Mouse (Mus musculus): ENCODE measurements around the gene Cacnb2. TPM values are rescaled to one million over a fixed set of nuclear protein-coding genes. Genes with fewer than 3 reads are reported as not detected.

Gene Cacnb2
- polyA plus RNA-seq, 1 experiment = 45.1 TPM

GRCm38 (mm10) chr2:14631590-14631989, 28.7 kb downstream of the Cacnb2 start:
- WGBS = 92% methylated on average over 1 of the region's 1 CpGs
- TF ChIP-seq POLR2A (IDR thresholded peaks at IDR 0.05; ENCODE audit: borderline replicate concordance, insufficient read depth, low read length) (no peak), CTCF (IDR thresholded peaks at IDR 0.05; ENCODE audit: borderline replicate concordance, insufficient read depth, low read depth, low read length) (no peak)
- Histone ChIP-seq H3K4me1 (ENCODE audit: control insufficient read depth, insufficient read depth, low read length) (no peaks in the 10 kb centered on the region), H3K4me3 (replicated peaks; ENCODE audit: insufficient read depth, low read depth, low read length) (no peak overlapping the region), H3K27me3 (ENCODE audit: control insufficient read depth, insufficient read depth, low read length) (no peaks in the 10 kb centered on the region), H3K27ac (ENCODE audit: insufficient read depth, low read length) (no peak overlapping the region)
- DNase-seq = no peak

DNA sequence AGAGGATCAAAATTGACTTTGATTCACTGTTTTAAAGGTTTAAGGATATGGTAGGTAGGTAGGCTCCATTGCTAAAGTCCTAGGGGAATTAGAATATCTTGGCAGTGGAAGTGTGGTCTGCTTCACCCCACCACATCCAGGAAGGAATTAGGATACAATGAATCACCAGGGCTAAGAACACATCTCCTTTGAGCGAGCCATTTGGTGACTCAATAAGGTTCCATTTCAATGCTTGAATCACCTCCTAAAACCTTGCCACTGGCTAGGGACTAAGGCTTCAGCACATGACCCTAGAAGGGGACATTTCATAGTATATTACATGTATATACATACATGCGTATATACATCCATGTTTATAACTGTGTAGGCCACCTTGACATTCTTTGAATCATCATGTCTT, 30.3 kb downstream of the Cacnb2 start:
- no peaks in the 10 kb centered on the region for H3K27me3 ChIP-seq (ENCODE audit: control insufficient read depth, insufficient read depth, low read length)
- TF ChIP-seq POLR2A (IDR thresholded peaks at IDR 0.05; ENCODE audit: borderline replicate concordance, insufficient read depth, low read length) (no peak), CTCF (IDR thresholded peaks at IDR 0.05; ENCODE audit: borderline replicate concordance, insufficient read depth, low read depth, low read length) (no peak)
- H3K27ac ChIP-seq (ENCODE audit: insufficient read depth, low read length) = no peak overlapping the region
- 91% methylated on average over 2 of the region's 2 CpGs for WGBS
- DNase-seq = no peak
- H3K4me1 ChIP-seq (ENCODE audit: control insufficient read depth, insufficient read depth, low read length) = no peaks in the 10 kb centered on the region
- H3K4me3 ChIP-seq (replicated peaks; ENCODE audit: insufficient read depth, low read depth, low read length) = no peak overlapping the region

DNA sequence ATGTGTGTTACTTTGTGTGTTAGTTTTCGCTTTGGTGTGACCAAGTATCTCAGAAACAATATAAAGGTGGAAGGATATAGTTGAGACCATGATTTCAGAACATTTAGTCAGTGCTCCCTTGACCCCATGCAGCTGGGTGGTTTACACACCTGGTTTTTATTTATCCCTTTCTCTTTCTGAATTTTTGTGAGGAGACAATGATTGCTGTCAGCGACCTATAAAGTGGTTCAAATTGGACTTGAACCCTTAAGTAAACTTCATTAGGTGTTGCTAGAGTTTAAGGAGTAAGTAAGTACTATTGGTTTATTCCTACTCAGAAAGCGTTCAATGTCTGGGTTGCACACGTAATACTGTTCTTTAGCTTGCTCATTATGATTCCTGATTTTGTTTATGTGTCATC, 36.4 kb downstream of the Cacnb2 start:
- Histone ChIP-seq H3K4me1 (ENCODE audit: control insufficient read depth, insufficient read depth, low read length) (peaks cover 9% of the 10 kb centered on the region), H3K27me3 (ENCODE audit: control insufficient read depth, insufficient read depth, low read length) (no peaks in the 10 kb centered on the region), H3K4me3 (replicated peaks; ENCODE audit: insufficient read depth, low read depth, low read length) (no peak overlapping the region), H3K27ac (ENCODE audit: insufficient read depth, low read length) (no peak overlapping the region)
- TF ChIP-seq CTCF (IDR thresholded peaks at IDR 0.05; ENCODE audit: borderline replicate concordance, insufficient read depth, low read depth, low read length) (no peak), POLR2A (IDR thresholded peaks at IDR 0.05; ENCODE audit: borderline replicate concordance, insufficient read depth, low read length) (no peak)
- no peak for DNase-seq
- 97% methylated on average over 4 of the region's 4 CpGs for WGBS

DNA sequence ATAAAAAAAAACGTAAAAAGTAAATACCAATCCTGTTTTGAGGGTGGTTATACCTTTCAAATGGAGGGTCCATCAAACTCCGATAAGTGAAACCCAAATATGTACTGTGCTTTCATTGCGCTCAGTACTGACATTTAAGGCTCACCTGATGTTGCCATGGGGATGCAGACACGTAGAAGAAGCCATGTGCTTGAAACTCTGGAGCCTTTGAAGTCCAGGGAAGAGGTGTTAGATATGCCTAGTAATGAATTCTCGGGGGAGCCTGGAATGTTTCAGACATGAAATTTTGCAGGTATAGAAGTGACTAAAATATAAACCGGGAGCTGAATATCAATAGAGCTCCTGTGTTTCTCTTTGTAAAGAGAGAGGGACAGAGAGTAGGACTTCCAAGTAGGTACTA, 37.0 kb downstream of the Cacnb2 start:
- WGBS = 93% methylated on average over 6 of the region's 6 CpGs
- no peak overlapping the region for H3K4me3 ChIP-seq (replicated peaks; ENCODE audit: insufficient read depth, low read depth, low read length)
- H3K27me3 ChIP-seq (ENCODE audit: control insufficient read depth, insufficient read depth, low read length) = no peaks in the 10 kb centered on the region
- DNase-seq = no peak
- no peak overlapping the region for H3K27ac ChIP-seq (ENCODE audit: insufficient read depth, low read length)
- peaks cover 9% of the 10 kb centered on the region for H3K4me1 ChIP-seq (ENCODE audit: control insufficient read depth, insufficient read depth, low read length)
- TF ChIP-seq CTCF (IDR thresholded peaks at IDR 0.05; ENCODE audit: borderline replicate concordance, insufficient read depth, low read depth, low read length) = no peak
- TF ChIP-seq POLR2A (IDR thresholded peaks at IDR 0.05; ENCODE audit: borderline replicate concordance, insufficient read depth, low read length) = no peak

DNA sequence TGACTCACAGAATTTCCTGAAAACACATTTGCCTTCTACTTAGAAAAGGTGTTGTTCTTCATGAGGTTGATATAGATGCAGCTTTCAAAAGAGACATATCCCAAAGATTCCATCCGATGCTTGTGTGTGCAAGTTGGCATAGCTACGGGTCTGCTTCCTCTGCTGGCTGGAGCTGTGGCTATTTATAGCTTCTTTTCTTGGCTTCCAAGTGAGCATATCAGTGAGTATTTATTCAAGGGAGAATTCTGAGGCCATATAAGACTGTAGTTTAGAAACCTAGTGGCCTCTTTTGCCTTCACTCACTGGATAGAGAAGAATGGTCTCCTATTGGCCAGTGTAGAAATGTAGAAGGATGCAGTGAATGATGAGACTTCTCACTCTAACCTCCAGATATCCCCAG, 38.2 kb downstream of the Cacnb2 start:
- peak; percentile 9 to 39 for DNase-seq
- no peak overlapping the region for H3K27ac ChIP-seq (ENCODE audit: insufficient read depth, low read length)
- no peak overlapping the region for H3K4me3 ChIP-seq (replicated peaks; ENCODE audit: insufficient read depth, low read depth, low read length)
- no peak for TF ChIP-seq CTCF (IDR thresholded peaks at IDR 0.05; ENCODE audit: borderline replicate concordance, insufficient read depth, low read depth, low read length)
- TF ChIP-seq POLR2A (IDR thresholded peaks at IDR 0.05; ENCODE audit: borderline replicate concordance, insufficient read depth, low read length) = no peak
- 0% methylated on average over 2 of the region's 2 CpGs for WGBS
- H3K27me3 ChIP-seq (ENCODE audit: control insufficient read depth, insufficient read depth, low read length) = no peaks in the 10 kb centered on the region
- peaks cover 9% of the 10 kb centered on the region for H3K4me1 ChIP-seq (ENCODE audit: control insufficient read depth, insufficient read depth, low read length)

DNA sequence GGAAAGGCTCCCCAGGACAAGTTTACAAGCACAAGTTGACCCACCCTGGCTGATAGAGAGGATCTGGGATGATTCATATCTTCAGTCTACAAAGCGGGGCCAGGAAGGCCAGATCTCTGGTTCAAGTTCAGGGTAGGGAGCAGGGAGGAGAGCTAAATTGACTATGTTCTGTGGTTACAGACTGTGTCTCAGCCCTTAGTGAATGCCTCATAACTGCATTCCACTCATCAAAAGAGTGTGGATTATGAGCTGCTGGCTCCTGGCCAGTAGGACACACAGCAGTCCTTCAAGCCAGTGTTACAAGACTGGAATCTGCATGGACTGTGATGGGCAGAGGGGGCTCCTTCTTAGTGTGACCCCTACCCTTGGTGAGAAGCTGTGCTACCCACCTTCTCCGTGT, 48.4 kb downstream of the Cacnb2 start:
- Histone ChIP-seq H3K27me3 (ENCODE audit: control insufficient read depth, insufficient read depth, low read length) (no peaks in the 10 kb centered on the region), H3K4me3 (replicated peaks; ENCODE audit: insufficient read depth, low read depth, low read length) (no peak overlapping the region), H3K4me1 (ENCODE audit: control insufficient read depth, insufficient read depth, low read length) (no peaks in the 10 kb centered on the region), H3K27ac (ENCODE audit: insufficient read depth, low read length) (no peak overlapping the region)
- TF ChIP-seq POLR2A (IDR thresholded peaks at IDR 0.05; ENCODE audit: borderline replicate concordance, insufficient read depth, low read length) (no peak), CTCF (IDR thresholded peaks at IDR 0.05; ENCODE audit: borderline replicate concordance, insufficient read depth, low read depth, low read length) (no peak)
- 68% methylated on average over 2 of the region's 2 CpGs for WGBS
- no peak for DNase-seq

GRCm38 (mm10) chr2:14656673-14657072, 53.8 kb downstream of the Cacnb2 start:
- WGBS = 68% methylated on average over 4 of the region's 4 CpGs
- TF ChIP-seq POLR2A (IDR thresholded peaks at IDR 0.05; ENCODE audit: borderline replicate concordance, insufficient read depth, low read length) (no peak), CTCF (IDR thresholded peaks at IDR 0.05; ENCODE audit: borderline replicate concordance, insufficient read depth, low read depth, low read length) (no peak)
- no peaks in the 10 kb centered on the region for H3K27me3 ChIP-seq (ENCODE audit: control insufficient read depth, insufficient read depth, low read length)
- H3K4me3 ChIP-seq (replicated peaks; ENCODE audit: insufficient read depth, low read depth, low read length) = no peak overlapping the region
- H3K27ac ChIP-seq (ENCODE audit: insufficient read depth, low read length) = no peak overlapping the region
- DNase-seq = no peak
- H3K4me1 ChIP-seq (ENCODE audit: control insufficient read depth, insufficient read depth, low read length) = no peaks in the 10 kb centered on the region

DNA sequence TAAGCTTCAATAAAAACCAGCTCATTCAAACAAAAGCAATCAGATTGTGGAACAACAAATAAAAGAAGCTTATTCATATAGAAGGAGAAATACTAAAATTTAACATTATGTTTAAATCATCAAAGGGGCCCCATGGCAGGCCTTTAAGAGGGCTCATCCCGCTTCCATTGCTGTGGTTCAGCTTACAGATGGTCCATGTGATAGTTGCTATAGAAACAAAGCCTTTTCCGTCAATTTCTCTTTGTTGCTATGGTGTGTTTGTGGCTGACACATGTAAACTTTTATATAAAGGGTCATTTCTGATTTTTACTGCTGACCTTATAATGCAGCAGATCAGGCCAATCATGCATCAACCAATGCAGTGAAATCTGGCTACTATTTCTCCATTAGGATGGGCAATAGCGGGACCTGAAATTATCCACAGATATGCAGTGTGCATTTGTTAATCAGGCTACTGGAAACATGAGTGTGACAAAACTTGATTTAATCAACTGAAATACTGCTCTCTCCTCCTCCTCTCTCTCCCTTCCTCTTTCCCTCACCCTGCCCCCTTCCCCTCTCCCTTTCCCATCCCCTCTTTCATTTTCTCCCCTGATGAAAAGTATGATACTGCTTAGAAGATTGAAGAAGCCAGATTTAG, 54.4 kb downstream of the Cacnb2 start:
- no peak overlapping the region for H3K27ac ChIP-seq (ENCODE audit: insufficient read depth, low read length)

More for the DNA sequence above, 54.4 kb downstream of the Cacnb2 start:
- Histone ChIP-seq H3K27me3 (ENCODE audit: control insufficient read depth, insufficient read depth, low read length) (no peaks in the 10 kb centered on the region), H3K4me3 (replicated peaks; ENCODE audit: insufficient read depth, low read depth, low read length) (no peak overlapping the region), H3K4me1 (ENCODE audit: control insufficient read depth, insufficient read depth, low read length) (no peaks in the 10 kb centered on the region)
- no peak for TF ChIP-seq CTCF (IDR thresholded peaks at IDR 0.05; ENCODE audit: borderline replicate concordance, insufficient read depth, low read depth, low read length)
- TF ChIP-seq POLR2A (IDR thresholded peaks at IDR 0.05; ENCODE audit: borderline replicate concordance, insufficient read depth, low read length) = no peak
- WGBS = 74% methylated on average over 3 of the region's 3 CpGs
- no peak for DNase-seq

All from cerebellum, adult 2 months (tissue).